Mouse (Mus musculus): ENCODE results near the gene Akr1c21. TPM values are rescaled to one million over a fixed set of nuclear protein-coding genes. Genes with fewer than 3 reads are reported as not detected.

Akr1c21 gene
- total and polyA plus RNA-seq, 3 experiments, result not detected

GRCm38 (mm10) chr13:4608530-4608929 lies 34.7 kb downstream of the Akr1c21 start:
- ATAC-seq (ENCODE audit: extremely low read depth, insufficient number of reproducible peaks, low FRiP score, poor library complexity, severe bottlenecking) (no peak), DNase-seq (ENCODE audit: low spot score) (no peak)
- H3K27me3 ChIP-seq (ENCODE audit: insufficient read depth, low read length), result no peaks in the 10 kb centered on the region

GRCm38 (mm10) chr13:4608961-4609409 lies 35.1 kb downstream of the Akr1c21 start, which contains the start of gene Akr1e1:
Akr1e1 (minus strand) TSS chr13:4609174.
- TF ChIP-seq CTCF (IDR thresholded peaks at IDR 0.05; ENCODE audit: low read depth, low read length), result no peak
- TF ChIP-seq GATA1 (IDR thresholded peaks at IDR 0.05; ENCODE audit: borderline replicate concordance, low read length), result no peak
- TF ChIP-seq TAL1 (conservative IDR thresholded peaks at IDR 0.05; ENCODE audit: low read depth, low read length), result no peak
- no peak for TF ChIP-seq GATA2 (IDR thresholded peaks at IDR 0.05; ENCODE audit: borderline replicate concordance, low read depth, low read length)
- no peak for TF ChIP-seq POLR2AphosphoS5 (IDR thresholded peaks at IDR 0.05; ENCODE audit: insufficient replicate concordance, low read depth, low read length)

More at GRCm38 (mm10) chr13:4608530-4608929, 34.7 kb downstream of the Akr1c21 start:
- no peaks in the 10 kb centered on the region for H3K4me1 ChIP-seq (ENCODE audit: insufficient read depth, low read depth, low read length)
- no peak for TF ChIP-seq CTCF (IDR thresholded peaks at IDR 0.05; ENCODE audit: low read depth, low read length)
- TF ChIP-seq POLR2AphosphoS5 (IDR thresholded peaks at IDR 0.05; ENCODE audit: insufficient replicate concordance, low read depth, low read length), result no peak
- TF ChIP-seq GATA2 (IDR thresholded peaks at IDR 0.05; ENCODE audit: borderline replicate concordance, low read depth, low read length), result no peak
- no peak for TF ChIP-seq GATA1 (IDR thresholded peaks at IDR 0.05; ENCODE audit: borderline replicate concordance, low read length)
- TF ChIP-seq TAL1 (conservative IDR thresholded peaks at IDR 0.05; ENCODE audit: low read depth, low read length), result no peak
- peaks cover 18% of the 10 kb centered on the region for H3K36me3 ChIP-seq (replicated peaks)
- peak overlapping the region; percentile 72 for H3K4me3 ChIP-seq (ENCODE audit: low read depth, low read length)
- H3K9me3 ChIP-seq (replicated peaks), result no peaks in the 10 kb centered on the region

DNA sequence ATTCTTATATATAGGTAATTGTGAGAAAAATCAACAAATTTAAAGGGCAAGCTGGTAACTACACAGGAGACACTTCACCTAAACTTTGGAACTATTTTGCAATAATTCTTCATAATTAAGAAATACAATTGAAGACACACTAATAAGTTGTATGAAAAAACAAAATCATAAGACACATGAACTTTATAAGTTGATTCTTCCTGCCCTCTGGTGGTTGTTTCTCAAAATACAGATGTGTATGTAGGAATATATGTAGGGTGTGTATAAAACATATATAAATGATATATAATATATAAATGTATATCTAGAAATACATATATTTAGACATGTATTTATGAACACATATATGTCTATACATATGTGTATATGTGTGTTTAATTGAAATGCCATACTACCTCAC lies 37.0 kb downstream of the Akr1c21 start:
- DNase-seq (ENCODE audit: low spot score) (no peak), ATAC-seq (ENCODE audit: extremely low read depth, insufficient number of reproducible peaks, low FRiP score, poor library complexity, severe bottlenecking) (no peak)
- no peaks in the 10 kb centered on the region for H3K9me3 ChIP-seq (replicated peaks)
- H3K4me3 ChIP-seq (ENCODE audit: low read depth, low read length), result no peak overlapping the region
- no peak for TF ChIP-seq TAL1 (conservative IDR thresholded peaks at IDR 0.05; ENCODE audit: low read depth, low read length)
- TF ChIP-seq GATA2 (IDR thresholded peaks at IDR 0.05; ENCODE audit: borderline replicate concordance, low read depth, low read length), result no peak
- TF ChIP-seq POLR2AphosphoS5 (IDR thresholded peaks at IDR 0.05; ENCODE audit: insufficient replicate concordance, low read depth, low read length), result no peak
- TF ChIP-seq CTCF (IDR thresholded peaks at IDR 0.05; ENCODE audit: low read depth, low read length), result no peak
- no peak for TF ChIP-seq GATA1 (IDR thresholded peaks at IDR 0.05; ENCODE audit: borderline replicate concordance, low read length)
- no peaks in the 10 kb centered on the region for H3K27me3 ChIP-seq (ENCODE audit: insufficient read depth, low read length)
- H3K36me3 ChIP-seq (replicated peaks), result peaks cover 11% of the 10 kb centered on the region
- H3K4me1 ChIP-seq (ENCODE audit: insufficient read depth, low read depth, low read length), result no peaks in the 10 kb centered on the region

More at GRCm38 (mm10) chr13:4608961-4609409, 35.1 kb downstream of the Akr1c21 start, which contains the start of gene Akr1e1:
- Histone ChIP-seq H3K27me3 (ENCODE audit: insufficient read depth, low read length) (no peaks in the 10 kb centered on the region), H3K4me3 (ENCODE audit: low read depth, low read length) (peak within 1 kb of the TSS; percentile 72), H3K9me3 (replicated peaks) (no peaks in the 10 kb centered on the region), H3K4me1 (ENCODE audit: insufficient read depth, low read depth, low read length) (no peaks in the 10 kb centered on the region), H3K36me3 (replicated peaks) (peaks cover 15% of the 10 kb centered on the region)
- DNase-seq (ENCODE audit: low spot score) (peak; percentile 93), ATAC-seq (ENCODE audit: extremely low read depth, insufficient number of reproducible peaks, low FRiP score, poor library complexity, severe bottlenecking) (peak; percentile 100)

Other genes with a start within 250 kb of the Akr1c21 start
- not detected in 2 replicates for gene Akr1c6, start 139.8 kb upstream of the Akr1c21 start, total RNA-seq (2014; fragmentation: Nextera tagmentation)
- not detected in 2 replicates for gene Akr1c6, start 139.8 kb upstream of the Akr1c21 start, total RNA-seq (2017)
- gene Akr1c6, start 139.8 kb upstream of the Akr1c21 start, polyA plus RNA-seq (2012), result not detected in 2 replicates
- not detected in 2 replicates for gene Akr1c20, start 50.7 kb upstream of the Akr1c21 start, total RNA-seq (2014; fragmentation: Nextera tagmentation)
- gene Akr1c20, start 50.7 kb upstream of the Akr1c21 start, total RNA-seq (2017), result not detected in 2 replicates
- not detected in 2 replicates for gene Akr1c20, start 50.7 kb upstream of the Akr1c21 start, polyA plus RNA-seq (2012)
- 96.4 and 128 TPM in 2 replicates for gene Akr1e1, start 35.1 kb downstream of the Akr1c21 start, total RNA-seq (2014; fragmentation: Nextera tagmentation)
- gene Akr1e1, start 35.1 kb downstream of the Akr1c21 start, total RNA-seq (2017), result 13.4 and 22.3 TPM in 2 replicates
- gene Akr1e1, start 35.1 kb downstream of the Akr1c21 start, polyA plus RNA-seq (2012), result 1.4 and 1.6 TPM in 2 replicates